Mouse (Mus musculus): ENCODE data around the gene Foxn3.

GRCm38 (mm10) chr12:99573036-99573435 lies 9.7 kb upstream of the Foxn3 start:
- TF ChIP-seq POLR2A (IDR thresholded peaks at IDR 0.05; ENCODE audit: control insufficient read depth, extremely low read depth, insufficient read depth, low read length, poor library complexity) (no peak), CTCF (IDR thresholded peaks at IDR 0.05; ENCODE audit: borderline replicate concordance, control insufficient read depth, extremely low read depth, insufficient read depth, low read length, poor library complexity) (no peak)

All from thymus, adult 2 months (tissue).